Mouse (Mus musculus) olfactory bulb, adult 2 months (tissue): ENCODE measurements around the gene Slc9a8.

ENCODE experiments used
- CTCF ChIP-seq: fragments of 200-500 bp; IDR thresholded peaks from 2 replicates; pipeline ENCODE4 v1.5.1; 2012; ENCODE audit warnings: low read depth, mild to moderate bottlenecking, low read length, moderate library complexity; ENCODE audit not compliant: insufficient read depth
- POLR2A ChIP-seq: fragments of 200-500 bp; IDR thresholded peaks from 2 replicates; pipeline ENCODE4 v1.6.1; 2012; ENCODE audit warnings: mild to moderate bottlenecking, low read depth, low read length, moderate library complexity; ENCODE audit not compliant: insufficient read depth

DNA sequence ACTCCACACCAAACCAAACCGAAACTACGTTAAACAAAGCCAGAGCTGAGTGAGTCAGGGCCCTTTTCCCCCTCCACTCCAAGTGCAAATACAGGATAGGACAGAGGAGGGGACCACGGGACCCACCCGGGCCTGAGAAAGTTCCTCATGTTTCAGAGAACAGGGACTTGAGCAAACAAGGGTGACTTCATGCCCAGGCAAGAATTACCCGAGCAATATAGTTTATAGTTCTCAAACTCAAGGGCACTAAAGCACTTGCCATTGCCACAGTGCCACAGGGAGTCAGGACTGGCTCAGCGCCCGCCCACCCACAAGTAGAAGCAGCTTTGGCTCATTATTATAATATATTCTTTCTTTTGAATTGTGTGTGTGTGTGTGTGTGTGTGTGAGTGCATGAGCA is 18.4 kb upstream of the Slc9a8 start:
- no peak for TF ChIP-seq CTCF
- no peak for TF ChIP-seq POLR2A
